Mouse (Mus musculus) erythroblast, embryonic 14.5 days (primary cell): Measurements from ENCODE around the gene Adcy1.

Source experiments
- GATA1 ChIP-seq: IDR thresholded peaks from 2 replicates; pipeline ENCODE4 v1.6.1; 2012; ENCODE audit warnings: low read length, inconsistent platforms, mixed read lengths
- TAL1 ChIP-seq: IDR thresholded peaks from 3 replicates; pipeline ENCODE4 v1.6.1; 2012; ENCODE audit warnings: low read length, inconsistent platforms, mixed read lengths

DNA sequence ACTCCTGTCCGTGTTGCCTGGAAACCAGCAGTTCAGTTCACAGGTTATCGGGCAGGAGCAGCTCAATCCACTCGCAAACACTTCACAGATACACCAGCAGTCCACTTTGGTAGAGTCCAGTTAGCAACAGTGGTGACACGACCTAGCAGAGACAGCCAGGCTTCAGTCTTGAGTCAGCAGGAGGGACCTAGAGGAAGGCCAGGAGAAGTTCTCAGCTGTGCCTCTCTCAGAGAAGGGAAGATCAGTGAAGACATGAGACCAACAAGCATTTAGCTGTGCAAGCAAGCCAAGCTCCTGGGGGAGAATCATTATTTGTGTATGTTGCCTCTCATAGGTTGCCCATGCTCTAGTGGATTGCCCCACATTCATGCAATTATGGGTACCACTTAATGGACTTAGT is 164.8 kb downstream of the Adcy1 start:
- TF ChIP-seq GATA1 (no peak), TAL1 (no peak)
